Mouse (Mus musculus): ENCODE data around the gene Fam185a.

- TF ChIP-seq CTCF (IDR thresholded peaks at IDR 0.05; ENCODE audit: borderline replicate concordance, insufficient read depth, low read length) (no peak), POLR2A (IDR thresholded peaks at IDR 0.05; ENCODE audit: low read depth, low read length) (no peak; the same call in 1 of the 2 replicates)
Observed at GRCm38 (mm10) chr5:21493294-21493999, 68.7 kb downstream of the Fam185a start.
